Mouse (Mus musculus): ENCODE results near the gene 4933411K16Rik. TPM values are rescaled to one million over a fixed set of nuclear protein-coding genes. Genes with fewer than 3 reads are reported as not detected.

Gene 4933411K16Rik
- total and polyA plus RNA-seq, 3 experiments, result 0.10 TPM; not detected in 2

DNA sequence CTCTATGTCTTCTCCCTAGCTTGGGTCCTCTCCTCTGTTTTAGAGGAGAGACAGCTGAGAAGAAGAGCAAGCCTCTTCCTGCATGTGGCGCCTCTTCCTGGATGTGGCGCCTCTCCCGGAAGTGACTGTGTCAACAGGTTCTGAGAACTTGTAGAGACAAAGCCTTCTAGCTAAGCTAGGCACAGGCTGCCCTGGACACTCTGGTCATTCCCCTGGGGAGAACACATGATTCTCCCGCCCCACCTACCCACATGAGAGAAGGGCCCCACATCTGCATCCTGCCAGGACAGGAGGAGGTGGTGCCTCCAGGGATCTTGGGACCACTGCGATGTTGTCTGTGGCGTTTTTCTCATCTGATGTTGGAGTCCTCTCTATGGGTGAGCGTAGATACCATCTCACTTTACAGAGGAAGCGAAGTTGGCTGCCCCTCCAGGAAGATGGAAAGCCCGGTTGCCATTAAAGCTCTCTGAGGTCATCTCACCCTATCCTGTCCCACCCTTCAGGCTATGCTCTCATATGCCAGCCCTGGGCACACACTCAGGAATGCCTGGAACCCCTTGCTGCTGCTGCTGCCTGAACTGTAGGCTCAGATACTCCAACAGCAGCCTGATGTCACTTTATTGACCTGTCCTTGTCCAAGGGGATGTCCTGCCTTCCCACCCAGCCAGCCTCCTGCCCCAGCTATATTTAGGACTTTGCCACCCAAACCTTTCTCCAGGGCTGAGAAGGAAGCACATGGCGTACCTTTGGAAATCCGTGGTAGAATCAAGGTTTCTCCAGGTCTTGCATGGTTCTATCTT is 16.6 kb downstream of the 4933411K16Rik start:
- no peak for TF ChIP-seq POLR2AphosphoS2 (IDR thresholded peaks at IDR 0.05; ENCODE audit: low read length)
- no peak for TF ChIP-seq MYC (IDR thresholded peaks at IDR 0.05; ENCODE audit: low read depth, low read length)
- no peak for TF ChIP-seq MAFK (IDR thresholded peaks at IDR 0.05; ENCODE audit: borderline replicate concordance, low read depth, low read length)
- TF ChIP-seq ELF1 (IDR thresholded peaks at IDR 0.05; ENCODE audit: low read depth, low read length), result no peak
- TF ChIP-seq ZNF384 (IDR thresholded peaks at IDR 0.05; ENCODE audit: low read depth, low read length), result no peak
- no peak for TF ChIP-seq BHLHE40 (IDR thresholded peaks at IDR 0.05; ENCODE audit: borderline replicate concordance, low read depth, low read length)
- TF ChIP-seq CTCF (IDR thresholded peaks at IDR 0.05 in 2 of 3, conservative IDR thresholded peaks at IDR 0.05 in 1 of 3; ENCODE audit: control insufficient read depth in 1 of 3, insufficient read depth in 1 of 3, low read depth in 2 of 3, low read length in 3 of 3, poor library complexity in 1 of 3, severe bottlenecking in 1 of 3), result no peak
- TF ChIP-seq GABPA (IDR thresholded peaks at IDR 0.05; ENCODE audit: low read depth, low read length), result no peak
- TF ChIP-seq GATA1 (IDR thresholded peaks at IDR 0.05; ENCODE audit: low read depth, low read length), result no peak
- TF ChIP-seq KAT2A (conservative IDR thresholded peaks at IDR 0.05; ENCODE audit: low read depth, low read length), result no peak
- no peak for TF ChIP-seq SIN3A (IDR thresholded peaks at IDR 0.05; ENCODE audit: low read length)
- no peak for TF ChIP-seq RCOR1 (IDR thresholded peaks at IDR 0.05; ENCODE audit: low read depth, low read length)
- TF ChIP-seq MXI1 (IDR thresholded peaks at IDR 0.05; ENCODE audit: low read depth, low read length), result no peak
- no peak for TF ChIP-seq POLR2A (IDR thresholded peaks at IDR 0.05; ENCODE audit: control insufficient read depth in 1 of 2, insufficient read depth in 1 of 2, low read depth in 1 of 2, low read length in 2 of 2, poor library complexity in 1 of 2)
- TF ChIP-seq ZMIZ1 (IDR thresholded peaks at IDR 0.05; ENCODE audit: low read depth, low read length), result no peak
- TF ChIP-seq TAL1 (IDR thresholded peaks at IDR 0.05; ENCODE audit: low read length), result no peak
- TF ChIP-seq MAX (IDR thresholded peaks at IDR 0.05; ENCODE audit: low read length), result no peak
- TF ChIP-seq USF2 (IDR thresholded peaks at IDR 0.05; ENCODE audit: borderline replicate concordance in 1 of 2, insufficient read depth in 1 of 2, low read depth in 1 of 2, low read length in 2 of 2), result no peak
- H3K4me1 ChIP-seq (ENCODE audit: control insufficient read depth in 1 of 2, insufficient read depth in 2 of 2, low read length in 2 of 2), result no peaks in the 10 kb centered on the region
- H3K9ac ChIP-seq (ENCODE audit: control insufficient read depth, low read depth, low read length, poor library complexity, severe bottlenecking), result no peak overlapping the region
- H3K27me3 ChIP-seq (ENCODE audit: control insufficient read depth in 1 of 2, insufficient read depth in 2 of 2, low read length in 2 of 2), result peaks cover 20 to 32% of the 10 kb centered on the region in 2 experiments
- H3K9me3 ChIP-seq (replicated peaks; ENCODE audit: insufficient read depth, low read length), result no peaks in the 10 kb centered on the region
- H3K36me3 ChIP-seq (ENCODE audit: control insufficient read depth in 1 of 2, insufficient read depth in 2 of 2, low read length in 2 of 2), result no peaks in the 10 kb centered on the region
- no peak overlapping the region for H3K27ac ChIP-seq (ENCODE audit: control insufficient read depth, low read depth, low read length)
- no peaks in the 10 kb centered on the region for H3K79me2 ChIP-seq (ENCODE audit: control insufficient read depth, insufficient read depth, low read length, poor library complexity)
- DNase-seq (ENCODE audit: low read depth, low spot score), result no peak
- no peak overlapping the region for H3K4me3 ChIP-seq (ENCODE audit: control insufficient read depth in 1 of 2, insufficient read depth in 1 of 2, low read depth in 2 of 2, low read length in 2 of 2)

DNA sequence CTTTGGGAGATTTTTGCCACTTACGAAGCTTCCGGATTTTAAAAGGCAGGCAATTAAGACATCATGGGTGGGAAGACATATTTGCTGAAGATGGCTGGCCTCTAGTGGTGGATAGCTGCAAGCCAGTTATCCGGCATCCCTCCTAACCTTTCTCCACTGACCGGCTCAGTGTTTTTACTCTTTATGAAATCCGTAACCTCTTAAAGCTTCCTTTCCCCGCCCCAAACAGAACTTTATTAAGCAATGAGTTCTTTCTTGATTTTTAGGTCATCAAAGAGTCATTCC is 17.1 kb downstream of the 4933411K16Rik start:
- no peak overlapping the region for H3K9ac ChIP-seq (ENCODE audit: control insufficient read depth, low read depth, low read length, poor library complexity, severe bottlenecking)
- H3K27me3 ChIP-seq (ENCODE audit: control insufficient read depth in 1 of 2, insufficient read depth in 2 of 2, low read length in 2 of 2), result peaks cover 19 to 29% of the 10 kb centered on the region in 2 experiments
- H3K27ac ChIP-seq (ENCODE audit: control insufficient read depth, low read depth, low read length), result no peak overlapping the region
- DNase-seq (ENCODE audit: low read depth, low spot score), result no peak
- no peaks in the 10 kb centered on the region for H3K36me3 ChIP-seq (ENCODE audit: control insufficient read depth in 1 of 2, insufficient read depth in 2 of 2, low read length in 2 of 2)
- no peak overlapping the region for H3K4me3 ChIP-seq (ENCODE audit: control insufficient read depth in 1 of 2, insufficient read depth in 1 of 2, low read depth in 2 of 2, low read length in 2 of 2)
- TF ChIP-seq RCOR1 (IDR thresholded peaks at IDR 0.05; ENCODE audit: low read depth, low read length) (no peak), TBP (IDR thresholded peaks at IDR 0.05; ENCODE audit: low read depth, low read length) (no peak), NELFE (IDR thresholded peaks at IDR 0.05; ENCODE audit: low read depth, low read length) (no peak), ELF1 (IDR thresholded peaks at IDR 0.05; ENCODE audit: low read depth, low read length) (no peak)
- no peaks in the 10 kb centered on the region for H3K4me1 ChIP-seq (ENCODE audit: control insufficient read depth in 1 of 2, insufficient read depth in 2 of 2, low read length in 2 of 2)
- H3K9me3 ChIP-seq (replicated peaks; ENCODE audit: insufficient read depth, low read length), result no peaks in the 10 kb centered on the region
- no peaks in the 10 kb centered on the region for H3K79me2 ChIP-seq (ENCODE audit: control insufficient read depth, insufficient read depth, low read length, poor library complexity)

Data from MEL (cell line).